Mouse (Mus musculus): ENCODE results near the gene Gm7029. TPM values are rescaled to one million over a fixed set of nuclear protein-coding genes. Genes with fewer than 3 reads are reported as not detected.

Gm7029 gene
- not detected in 2 replicates for polyA plus RNA-seq (2012; rRNA removed; ENCODE audit: low replicate concordance)

GRCm38 (mm10) chr17:33873537-33873936 is at the start of gene Gm7029:
Gm7029 (plus strand) TSS chr17:33873837.

GRCm38 (mm10) chr17:33824084-33824996 is 49.3 kb upstream of the Gm7029 start, which contains the start of the genes Rps28 and Ndufa7:
Rps28 (minus strand) TSS chr17:33824562.
Ndufa7 (plus strand) TSS chr17:33824572.

GRCm38 (mm10) chr17:33842966-33843795 is 30.5 kb upstream of the Gm7029 start, which contains the start of gene Cd320:
Cd320 (plus strand) TSS chr17:33843091.

GRCm38 (mm10) chr17:33890533-33891059 is 17.0 kb downstream of the Gm7029 start, which contains the start of gene Kifc1:
Kifc1 (minus strand) TSS chr17:33890661.

GRCm38 (mm10) chr17:33904835-33905234 is 31.2 kb downstream of the Gm7029 start, which contains the start of gene Platr17:
Platr17 (plus strand) TSS chr17:33905135.

GRCm38 (mm10) chr17:33909077-33909868 is 35.6 kb downstream of the Gm7029 start, which contains the start of gene Daxx:
Daxx (plus strand) TSS chr17:33909414.

GRCm38 (mm10) chr17:33915671-33916250 is 42.1 kb downstream of the Gm7029 start, which contains the start of the genes Tapbp and Zbtb22:
Tapbp (plus strand) TSS chr17:33915899.
Zbtb22 (plus strand) TSS chr17:33915904.

Other genes starting within 250 kb of the Gm7029 start
- 60.5 and 86.8 TPM in 2 replicates for gene Zfp414, start 244.7 kb upstream of the Gm7029 start, polyA plus RNA-seq (2012; rRNA removed; ENCODE audit: low replicate concordance)
- 0.62 and 1.7 TPM in 2 replicates for gene Pram1, start 235.8 kb upstream of the Gm7029 start, polyA plus RNA-seq (2012; rRNA removed; ENCODE audit: low replicate concordance)
- gene Hnrnpm, start 187.0 kb upstream of the Gm7029 start, polyA plus RNA-seq (2012; rRNA removed; ENCODE audit: low replicate concordance) = 49.4 and 85.8 TPM in 2 replicates
- 134 and 205 TPM in 2 replicates for gene March2, start 155.2 kb upstream of the Gm7029 start, polyA plus RNA-seq (2012; rRNA removed; ENCODE audit: low replicate concordance)
- gene Rab11b, start 113.3 kb upstream of the Gm7029 start, polyA plus RNA-seq (2012; rRNA removed; ENCODE audit: low replicate concordance) = 367 and 417 TPM in 2 replicates
- 131 and 603 TPM in 2 replicates for gene Angptl4, start 92.0 kb upstream of the Gm7029 start, polyA plus RNA-seq (2012; rRNA removed; ENCODE audit: low replicate concordance)
- gene Kank3, start 63.3 kb upstream of the Gm7029 start, polyA plus RNA-seq (2012; rRNA removed; ENCODE audit: low replicate concordance) = 124 and 438 TPM in 2 replicates
- 443 and 1,172 TPM in 2 replicates for gene Rps28, start 49.3 kb upstream of the Gm7029 start, polyA plus RNA-seq (2012; rRNA removed; ENCODE audit: low replicate concordance)
- gene Ndufa7, start 49.3 kb upstream of the Gm7029 start, polyA plus RNA-seq (2012; rRNA removed; ENCODE audit: low replicate concordance) = 619 and 635 TPM in 2 replicates
- gene Cd320, start 30.7 kb upstream of the Gm7029 start, polyA plus RNA-seq (2012; rRNA removed; ENCODE audit: low replicate concordance) = 142 and 168 TPM in 2 replicates
- 1.6 and 9.5 TPM in 2 replicates for gene Kifc1, start 16.8 kb downstream of the Gm7029 start, polyA plus RNA-seq (2012; rRNA removed; ENCODE audit: low replicate concordance)
- 0.22 and 0.39 TPM in 2 replicates for gene Platr17, start 31.3 kb downstream of the Gm7029 start, polyA plus RNA-seq (2012; rRNA removed; ENCODE audit: low replicate concordance)
- 47.5 and 58.9 TPM in 2 replicates for gene Daxx, start 35.6 kb downstream of the Gm7029 start, polyA plus RNA-seq (2012; rRNA removed; ENCODE audit: low replicate concordance)
- gene Tapbp, start 42.1 kb downstream of the Gm7029 start, polyA plus RNA-seq (2012; rRNA removed; ENCODE audit: low replicate concordance) = 206 and 319 TPM in 2 replicates
- 42.7 and 55.1 TPM in 2 replicates for gene Zbtb22, start 42.1 kb downstream of the Gm7029 start, polyA plus RNA-seq (2012; rRNA removed; ENCODE audit: low replicate concordance)
- 157 and 179 TPM in 2 replicates for gene Rgl2, start 55.7 kb downstream of the Gm7029 start, polyA plus RNA-seq (2012; rRNA removed; ENCODE audit: low replicate concordance)
- gene Pfdn6, start 66.5 kb downstream of the Gm7029 start, polyA plus RNA-seq (2012; rRNA removed; ENCODE audit: low replicate concordance) = 29.4 and 29.5 TPM in 2 replicates
- 15.8 and 36.0 TPM in 2 replicates for gene Wdr46, start 66.8 kb downstream of the Gm7029 start, polyA plus RNA-seq (2012; rRNA removed; ENCODE audit: low replicate concordance)
- 6.6 and 9.0 TPM in 2 replicates for gene B3galt4, start 77.7 kb downstream of the Gm7029 start, polyA plus RNA-seq (2012; rRNA removed; ENCODE audit: low replicate concordance)
- gene Vps52, start 82.0 kb downstream of the Gm7029 start, polyA plus RNA-seq (2012; rRNA removed; ENCODE audit: low replicate concordance) = 65.8 and 76.5 TPM in 2 replicates
- 464 and 878 TPM in 2 replicates for gene Rps18, start 82.2 kb downstream of the Gm7029 start, polyA plus RNA-seq (2012; rRNA removed; ENCODE audit: low replicate concordance)
- gene H2-K1, start 126.5 kb downstream of the Gm7029 start, polyA plus RNA-seq (2012; rRNA removed; ENCODE audit: low replicate concordance) = 3,046 and 5,899 TPM in 2 replicates
- 31.6 and 54.8 TPM in 2 replicates for gene Ring1, start 150.8 kb downstream of the Gm7029 start, polyA plus RNA-seq (2012; rRNA removed; ENCODE audit: low replicate concordance)
- 86.6 and 99.6 TPM in 2 replicates for gene H2-Ke6, start 154.2 kb downstream of the Gm7029 start, polyA plus RNA-seq (2012; rRNA removed; ENCODE audit: low replicate concordance)
- gene Slc39a7, start 157.8 kb downstream of the Gm7029 start, polyA plus RNA-seq (2012; rRNA removed; ENCODE audit: low replicate concordance) = 134 and 217 TPM in 2 replicates
- gene Rxrb, start 158.0 kb downstream of the Gm7029 start, polyA plus RNA-seq (2012; rRNA removed; ENCODE audit: low replicate concordance) = 48.9 and 66.9 TPM in 2 replicates
- 0.62 and 1.1 TPM in 2 replicates for gene Col11a2, start 165.6 kb downstream of the Gm7029 start, polyA plus RNA-seq (2012; rRNA removed; ENCODE audit: low replicate concordance)
- 1.5 and 8.0 TPM in 2 replicates for gene H2-Oa, start 218.5 kb downstream of the Gm7029 start, polyA plus RNA-seq (2012; rRNA removed; ENCODE audit: low replicate concordance)
- gene H2-DMa, start 245.7 kb downstream of the Gm7029 start, polyA plus RNA-seq (2012; rRNA removed; ENCODE audit: low replicate concordance) = 57.9 and 70.0 TPM in 2 replicates
- gene Brd2, start 248.8 kb downstream of the Gm7029 start, polyA plus RNA-seq (2012; rRNA removed; ENCODE audit: low replicate concordance) = 90.8 and 138 TPM in 2 replicates